Mouse (Mus musculus): ENCODE results near the gene Fasn.

The Fasn gene

GRCm38 (mm10) chr11:120761811-120762671, 62.3 kb downstream of the Fasn start:
- no peak for DNase-seq (ENCODE audit: low spot score in 2 of 2)

- DNase-seq (ENCODE audit: low spot score in 2 of 2), result no peak
Measured at GRCm38 (mm10) chr11:120760236-120760635, 64.1 kb downstream of the Fasn start.

Data from spleen, postnatal 14 days (tissue).